Mouse (Mus musculus): ENCODE results near the gene Spata16.

- no peak for TF ChIP-seq CTCF (IDR thresholded peaks at IDR 0.05; ENCODE audit: low read depth)
- no peak for TF ChIP-seq EP300 (IDR thresholded peaks at IDR 0.05; ENCODE audit: low read depth)
Observed at GRCm38 (mm10) chr3:26979603-26980002, 342.2 kb downstream of the Spata16 start.

Measured in liver, embryonic 14.5 days (tissue).